Comparison of ENCODE assay signal across 8 mouse cellular contexts in genomic region chr7:34169454-34169853, GRCm38 (mm10). TPM values are rescaled to one million over a fixed set of nuclear protein-coding genes. Genes with fewer than 3 reads are reported as not detected.
A peak's percentile ranks its signal among the peaks of the same experiment; 100 is the strongest.
DNase-seq lines count a peak whose midpoint lies in the region; ATAC-seq and TF ChIP-seq lines count a peak whose summit lies in the region.

Uba2 (minus strand) TSS chr7:34169599.

- no peak within 1 kb of the TSS for H3K27ac ChIP-seq in testis, adult 2 months (ENCODE audit: control insufficient read depth, insufficient read depth, low read depth, low read length)
- H3K27ac ChIP-seq in embryonic facial prominence, embryonic 11.5 days (replicated peaks; ENCODE audit: low read depth, low read length), result peak within 1 kb of the TSS; percentile 87; the same call in 1 of the 2 replicates
- peak within 1 kb of the TSS; percentile 93 for H3K27ac ChIP-seq in heart, embryonic 13.5 days (replicated peaks)

- H3K9ac ChIP-seq in embryonic facial prominence, embryonic 11.5 days (replicated peaks; ENCODE audit: low read length), result peak within 1 kb of the TSS; percentile 97
- peak within 1 kb of the TSS; percentile 97 for H3K9ac ChIP-seq in heart, embryonic 13.5 days

- no peaks in the 10 kb centered on the region for H3K9me3 ChIP-seq in embryonic facial prominence, embryonic 11.5 days (replicated peaks; ENCODE audit: control insufficient read depth, low read length)
- no peaks in the 10 kb centered on the region for H3K9me3 ChIP-seq in heart, embryonic 13.5 days

- H3K4me2 ChIP-seq in embryonic facial prominence, embryonic 11.5 days (ENCODE audit: low read depth, low read length), result peak within 1 kb of the TSS; percentile 77; the same call in 1 of the 2 replicates
- H3K4me2 ChIP-seq in heart, embryonic 13.5 days, result peak within 1 kb of the TSS; percentile 79
- peak within 1 kb of the TSS; percentile 74 for H3K4me2 ChIP-seq in myocyte (ENCODE audit: low read depth)

- H3K36me3 ChIP-seq in testis, adult 2 months (ENCODE audit: control insufficient read depth, insufficient read depth, low read length), result no peaks in the 10 kb centered on the region
- H3K36me3 ChIP-seq in embryonic facial prominence, embryonic 11.5 days (replicated peaks; ENCODE audit: control insufficient read depth, insufficient read depth, low read depth, low read length), result peaks cover 3% of the 10 kb centered on the region; the same call in 1 of the 2 replicates
- H3K36me3 ChIP-seq in heart, embryonic 13.5 days, result peaks cover 19% of the 10 kb centered on the region
- peaks cover 10% of the 10 kb centered on the region for H3K36me3 ChIP-seq in myocyte (ENCODE audit: control insufficient read depth, insufficient read depth)

- TF ChIP-seq POLR2A in testis, adult 2 months (IDR thresholded peaks at IDR 0.05; ENCODE audit: control insufficient read depth, low read depth, low read length), result no peak
- no peak for TF ChIP-seq POLR2A in myocyte (IDR thresholded peaks at IDR 0.05; ENCODE audit: insufficient read length, low read depth)

- intact Hi-C loops in left cerebral cortex, postnatal 14 days (cut with DNase I), result no loop called here

- peak within 1 kb of the TSS; percentile 98 for H3K4me3 ChIP-seq in testis, adult 2 months (ENCODE audit: control insufficient read depth, low read depth, low read length)
- peak within 1 kb of the TSS; percentile 95 for H3K4me3 ChIP-seq in embryonic facial prominence, embryonic 11.5 days (ENCODE audit: low read depth, low read length)
- H3K4me3 ChIP-seq in heart, embryonic 13.5 days, result peak within 1 kb of the TSS; percentile 90
- H3K4me3 ChIP-seq in myocyte, result peak within 1 kb of the TSS; percentile 57

- WGBS in embryonic facial prominence, embryonic 11.5 days, result 82% methylated on average over 3 of the region's 3 CpGs
- 80% methylated on average over 3 of the region's 3 CpGs for WGBS in heart, embryonic 13.5 days

- no peaks in the 10 kb centered on the region for H3K27me3 ChIP-seq in testis, adult 2 months (ENCODE audit: control insufficient read depth, insufficient read depth, low read length)
- no peaks in the 10 kb centered on the region for H3K27me3 ChIP-seq in embryonic facial prominence, embryonic 11.5 days (ENCODE audit: control insufficient read depth, insufficient read depth, low read length)
- no peaks in the 10 kb centered on the region for H3K27me3 ChIP-seq in heart, embryonic 13.5 days (replicated peaks)
- H3K27me3 ChIP-seq in myocyte (ENCODE audit: control insufficient read depth, insufficient read depth, insufficient read length), result no peaks in the 10 kb centered on the region

- no peak for DNase-seq in testis, postnatal 14 days (ENCODE audit: low spot score)
- no peak for DNase-seq in embryonic facial prominence, embryonic 11.5 days (ENCODE audit: low spot score)
- no peak for DNase-seq in left cerebral cortex, postnatal 14 days (ENCODE audit: low spot score in 2 of 2)
- DNase-seq in right cerebral cortex, adult 2 months (ENCODE audit: low spot score in 2 of 2), result no peak
- DNase-seq in kidney, postnatal 25 days, result no peak

- ATAC-seq in embryonic facial prominence, embryonic 11.5 days (replicated peaks; ENCODE audit: insufficient number of reproducible peaks, low FRiP score, low TSS enrichment, low read depth), result no peak
- ATAC-seq in heart, embryonic 13.5 days (ENCODE audit: extremely low read depth, insufficient number of reproducible peaks, low FRiP score, low TSS enrichment), result no peak

- TF ChIP-seq CTCF in testis, adult 2 months (IDR thresholded peaks at IDR 0.05; ENCODE audit: control insufficient read depth, insufficient read depth, insufficient replicate concordance, low read depth, low read length), result no peak

- no peaks in the 10 kb centered on the region; the same call in 1 of the 2 replicates for H3K4me1 ChIP-seq in testis, adult 2 months (ENCODE audit: control insufficient read depth, insufficient read depth, low read length)
- H3K4me1 ChIP-seq in embryonic facial prominence, embryonic 11.5 days (ENCODE audit: control insufficient read depth, insufficient read depth, low read length), result no peaks in the 10 kb centered on the region; the same call in 1 of the 2 replicates
- H3K4me1 ChIP-seq in heart, embryonic 13.5 days, result peaks cover 12% of the 10 kb centered on the region

- H3ac ChIP-seq in myocyte (ENCODE audit: control insufficient read depth, insufficient read length), result peak within 1 kb of the TSS; percentile 75

- peaks cover 36% of the 10 kb centered on the region for H3K79me2 ChIP-seq in myocyte (ENCODE audit: control insufficient read depth, insufficient read depth)

TF ChIP-seq in myocyte, 11 proteins besides CTCF, POLR2A, EP300 and RAD21:
- TF ChIP-seq TCF12 (IDR thresholded peaks at IDR 0.05; ENCODE audit: insufficient read depth, poor library complexity, severe bottlenecking) (no peak), REST (IDR thresholded peaks at IDR 0.05; ENCODE audit: insufficient read depth, insufficient read length) (no peak), POLR2AphosphoS2 (IDR thresholded peaks at IDR 0.05; ENCODE audit: insufficient read length, low read depth) (no peak), MYOG (IDR thresholded peaks at IDR 0.05; ENCODE audit: control insufficient read depth in 1 of 3, insufficient read depth in 1 of 3, insufficient read length in 2 of 3, low read depth in 2 of 3) (no peak), E2F4 (IDR thresholded peaks at IDR 0.05; ENCODE audit: insufficient read depth) (no peak), USF1 (IDR thresholded peaks at IDR 0.05; ENCODE audit: low read depth) (no peak), TCF3 (IDR thresholded peaks at IDR 0.05; ENCODE audit: insufficient read length, low read depth) (no peak), MAX (IDR thresholded peaks at IDR 0.05; ENCODE audit: low read depth) (no peak), CEBPB (IDR thresholded peaks at IDR 0.05; ENCODE audit: insufficient read depth, poor library complexity, severe bottlenecking) (no peak), MYOD1 (IDR thresholded peaks at IDR 0.05; ENCODE audit: control insufficient read depth in 1 of 3, insufficient read length in 2 of 3, low read depth in 2 of 3) (no peak), SRF (IDR thresholded peaks at IDR 0.05; ENCODE audit: control insufficient read depth, insufficient read length, low read depth) (no peak)

RNA-seq across cellular contexts. Expression of gene Uba2, which starts in this region (rescaled TPM):
- polyA plus RNA-seq in testis, adult 2 months (2012; rRNA removed), result 56.6 and 57.1 TPM in 2 replicates
- polyA plus RNA-seq in embryonic facial prominence, embryonic 11.5 days (2014; fragmentation: Nextera tagmentation; extraction: Ambion mirVana), result 285 and 288 TPM in 2 replicates
- 111 and 114 TPM in 2 replicates for polyA plus RNA-seq in heart, embryonic 13.5 days (2015; fragmentation: Nextera tagmentation; extraction: Ambion mirVana)
- 10 to 100 TPM; 81.0 to 81.1 TPM for total RNA-seq in left cerebral cortex, postnatal 14 days (2021)
- polyA plus RNA-seq in myocyte (2012; fragmentation: generic; extraction: Trizol), result 48.7 TPM
